Mouse (Mus musculus) CD4-positive helper T cell, adult 2 months (primary cell): ENCODE data around the gene St5.

Experiments used
- DNase-seq: peaks from one replicate; pipeline ENCODE4 v3.0.0-alpha.2; 2012; ENCODE audit warnings: low read depth, missing footprints, low spot score

The St5 gene

DNA sequence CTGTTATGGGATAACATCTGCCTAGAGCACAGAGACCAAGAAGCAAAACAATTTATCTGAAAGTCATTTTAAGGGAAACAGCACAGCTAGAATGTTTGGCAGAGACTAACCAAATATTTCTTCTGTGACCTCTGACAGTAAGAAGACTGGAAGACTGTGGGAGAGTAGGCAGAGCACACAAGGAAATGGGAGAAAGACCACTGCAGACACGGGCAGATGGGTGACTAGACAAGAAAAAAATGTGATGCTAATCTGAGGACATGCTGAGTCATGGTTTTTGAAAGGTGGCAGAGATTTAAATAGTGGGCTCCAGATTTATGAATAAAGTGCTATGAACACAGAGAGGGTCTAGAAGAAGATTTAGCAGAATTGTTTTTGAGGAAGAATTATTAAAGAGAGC is 61.4 kb downstream of the St5 start:
- no peak for DNase-seq

DNA sequence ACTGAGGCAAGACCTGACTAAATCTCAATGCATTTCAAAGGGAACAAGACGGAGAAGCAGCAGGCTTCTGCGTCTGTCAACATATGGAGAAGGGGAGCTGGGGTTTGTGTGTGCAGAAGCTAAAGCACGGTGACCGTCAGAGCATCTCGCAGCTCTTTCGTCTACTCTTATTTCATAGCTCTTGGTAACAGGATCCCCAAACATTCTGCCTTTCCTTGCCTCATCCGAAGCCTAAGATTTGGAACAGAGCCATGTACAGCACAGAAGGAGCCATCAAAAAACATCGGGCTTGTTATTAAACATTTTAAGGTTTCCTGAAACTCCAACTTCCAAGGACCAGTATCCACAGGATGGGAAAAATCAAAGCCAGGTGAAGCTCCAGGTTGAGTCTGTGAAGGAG is 62.3 kb downstream of the St5 start:
- DNase-seq = no peak

DNA sequence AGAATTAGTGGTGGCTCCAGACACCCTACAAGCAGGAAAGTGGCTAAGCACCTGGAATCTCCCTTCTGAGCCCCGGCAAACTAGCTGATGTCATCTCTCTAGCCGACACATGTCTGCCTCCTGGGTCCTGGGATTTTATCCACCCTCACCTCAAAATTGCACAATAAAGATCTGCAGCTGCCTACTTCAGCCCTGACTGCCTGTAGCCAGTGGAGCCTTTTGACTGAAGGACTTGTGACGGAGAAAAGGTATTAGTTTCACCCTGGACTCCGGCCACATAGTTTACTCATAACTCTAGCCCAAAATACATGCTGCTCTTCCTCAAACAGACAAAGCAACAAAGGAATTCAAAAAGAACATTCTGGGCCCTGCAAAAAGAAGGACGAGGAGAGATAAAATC is 66.0 kb downstream of the St5 start:
- DNase-seq = no peak

DNA sequence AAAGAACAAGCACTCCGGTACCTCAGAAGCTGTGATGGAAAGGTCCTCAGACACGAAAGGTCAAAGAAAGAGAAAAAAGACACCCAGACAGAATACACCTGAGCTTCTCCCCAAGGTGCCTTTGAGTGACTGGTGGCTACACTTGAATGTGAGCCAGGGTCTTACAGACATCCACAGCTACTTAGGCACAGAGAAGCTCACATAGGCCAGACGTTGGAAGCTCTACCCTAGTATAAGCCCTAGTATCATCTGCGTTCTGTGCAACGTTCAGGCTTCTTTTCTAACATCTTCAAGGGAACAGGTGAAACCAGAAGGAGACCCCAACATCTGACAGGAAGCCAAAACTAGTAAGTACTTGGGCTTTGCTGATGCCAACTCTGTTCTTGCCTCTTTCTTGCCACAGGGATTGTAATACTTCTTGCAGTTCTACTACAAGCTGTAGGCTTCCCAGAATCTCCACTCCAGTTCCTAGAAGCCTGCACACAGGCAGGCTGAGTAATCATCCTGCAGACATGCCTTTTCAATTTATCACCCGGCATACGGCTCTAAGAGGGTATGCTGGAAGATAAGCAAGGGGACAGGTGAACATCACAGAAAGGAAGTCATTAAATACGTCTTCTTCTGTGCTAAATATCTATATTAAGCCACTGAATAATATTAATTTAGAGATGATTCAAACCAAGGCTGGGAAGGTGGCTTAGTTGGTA is 67.2 kb downstream of the St5 start:
- DNase-seq = no peak

DNA sequence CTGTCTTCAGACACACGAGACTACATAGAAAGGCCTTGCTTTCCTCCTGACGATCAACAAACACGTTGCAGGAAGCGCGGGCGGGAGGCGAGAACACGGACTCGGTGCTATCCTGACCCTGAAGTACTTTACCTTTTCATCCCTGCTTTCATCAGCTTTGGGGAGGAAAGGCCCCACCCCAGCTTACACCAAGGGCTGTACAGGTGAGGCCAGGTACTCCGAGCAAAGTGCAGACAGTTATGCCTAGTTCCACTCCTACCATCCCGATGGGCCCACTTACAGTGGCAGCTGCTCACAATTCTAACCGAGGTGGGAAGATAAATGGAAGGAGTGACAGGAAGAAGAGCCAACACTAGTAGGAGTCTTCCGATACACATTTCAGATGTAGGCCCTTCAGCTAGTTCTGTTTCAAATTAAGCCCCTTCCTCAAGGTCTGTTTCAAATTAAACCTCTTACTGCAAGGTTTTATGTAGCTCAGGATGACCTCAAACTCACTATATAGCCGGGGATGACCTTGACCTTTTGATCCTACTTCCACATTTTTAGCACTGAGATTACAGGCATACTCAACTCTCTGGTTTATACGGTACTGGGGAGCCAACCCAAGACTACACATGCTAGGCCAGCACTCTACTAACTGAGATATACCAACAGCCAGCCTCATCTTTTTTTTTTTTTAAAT is 69.9 kb downstream of the St5 start:
- no peak for DNase-seq

DNA sequence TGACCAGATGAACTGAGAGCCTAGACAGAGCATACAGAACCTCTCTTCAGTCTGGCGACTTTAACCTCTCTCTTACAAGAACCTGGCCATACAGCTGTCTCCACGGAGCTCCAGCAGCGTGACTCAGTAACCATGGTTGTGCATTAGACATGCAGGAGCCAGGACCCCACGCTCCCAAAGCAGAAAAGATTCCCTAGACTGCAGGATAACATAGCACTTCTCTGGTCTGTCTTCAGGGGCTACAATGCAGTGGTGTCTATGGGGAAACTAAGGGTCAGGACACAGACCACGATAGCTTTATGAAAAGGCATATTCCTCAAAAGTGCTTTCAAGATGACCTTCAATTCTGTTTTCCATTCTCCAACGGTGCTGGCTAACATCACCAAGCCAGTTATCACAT is 72.1 kb downstream of the St5 start:
- DNase-seq = no peak

DNA sequence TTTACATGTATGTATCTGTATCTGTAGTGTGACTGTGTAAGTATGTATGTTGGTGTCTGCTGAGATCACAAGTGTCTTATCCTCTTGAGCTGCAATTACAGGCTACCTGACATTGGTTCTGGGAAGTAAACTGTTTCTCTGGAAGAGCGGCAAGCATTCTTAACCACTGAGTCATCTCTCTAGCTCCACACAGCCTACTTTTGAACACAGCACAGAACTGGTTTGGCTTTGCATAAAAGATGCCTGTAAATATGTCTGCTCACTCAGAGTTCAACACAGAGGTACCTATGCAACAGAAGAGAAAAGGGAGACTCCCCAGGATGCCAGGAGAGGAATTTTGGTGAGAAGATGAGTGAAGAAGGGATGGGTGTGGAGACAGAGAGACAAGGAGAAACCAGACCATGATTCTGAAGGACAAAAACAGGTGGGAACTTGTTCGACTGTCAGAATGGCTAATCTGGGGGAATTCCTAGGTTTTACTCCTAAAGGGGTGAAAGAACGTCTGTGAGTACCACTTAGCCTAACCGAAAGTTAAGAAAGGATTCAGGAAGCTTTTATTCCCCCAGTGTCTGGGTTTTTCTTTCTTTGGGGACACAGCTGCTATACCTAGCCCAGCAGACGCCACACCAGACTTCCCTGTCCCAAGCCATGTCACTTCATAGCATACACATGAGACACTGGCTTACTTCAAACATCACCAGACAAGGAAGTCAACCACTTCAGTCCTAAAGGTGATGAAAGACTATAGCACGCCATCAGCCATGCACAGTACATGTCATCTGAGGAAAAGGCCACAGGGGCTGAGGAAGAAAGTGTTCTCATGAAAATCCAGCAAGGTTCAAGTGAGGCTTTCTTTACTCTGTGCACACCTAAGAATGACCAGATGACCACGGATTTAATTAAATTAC is 73.3 kb downstream of the St5 start:
- DNase-seq = no peak

DNA sequence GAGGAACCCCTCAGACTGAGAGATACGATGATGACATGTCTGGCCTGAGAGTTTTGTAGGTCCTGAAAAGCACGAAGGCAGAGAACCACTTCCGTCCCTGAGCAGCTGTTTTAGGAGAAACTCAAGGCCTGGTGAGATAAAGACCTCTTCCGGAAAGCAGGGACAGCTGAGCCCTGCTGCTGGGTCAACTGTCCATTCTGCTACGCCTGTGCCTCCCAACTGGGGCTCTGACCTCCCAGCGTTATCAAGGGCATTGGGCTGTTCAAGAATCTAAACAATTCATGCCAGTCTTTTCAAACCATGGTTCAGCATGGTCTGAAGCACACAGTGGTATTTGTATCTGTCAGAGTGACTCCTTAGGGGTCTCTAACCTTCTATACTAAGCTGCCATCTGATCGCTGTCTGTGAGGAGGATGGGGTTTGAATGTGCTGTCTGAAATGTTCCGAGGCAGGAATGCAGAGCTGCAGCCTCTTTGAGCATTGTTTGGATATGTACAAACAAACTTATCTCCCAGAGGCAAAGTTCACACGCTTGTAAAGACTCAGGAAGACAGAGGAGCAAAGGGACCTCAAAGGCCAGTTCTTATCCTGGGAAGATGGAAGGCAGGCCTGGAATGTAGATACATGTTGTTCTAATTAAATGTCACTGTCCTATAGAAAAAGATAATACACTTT is 74.3 kb downstream of the St5 start:
- no peak for DNase-seq

DNA sequence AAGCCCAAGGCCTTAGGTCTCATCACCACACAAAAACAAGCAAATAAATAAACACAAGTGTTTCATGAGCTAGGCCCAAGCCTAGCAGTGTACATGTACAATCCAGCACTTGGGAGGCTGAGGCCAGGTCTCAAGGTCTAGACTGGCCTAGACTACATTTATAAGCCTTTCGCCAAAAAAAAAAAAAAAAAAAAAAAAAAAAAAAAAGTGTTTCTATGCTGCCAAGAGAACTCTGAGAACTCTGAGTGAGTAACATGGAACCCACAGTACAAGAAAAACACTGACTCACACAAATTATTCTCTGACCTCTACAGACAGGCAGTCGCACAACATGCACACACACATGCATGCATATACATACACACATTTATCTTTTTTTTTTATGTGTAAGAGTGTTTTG is 75.6 kb downstream of the St5 start:
- no peak for DNase-seq

DNA sequence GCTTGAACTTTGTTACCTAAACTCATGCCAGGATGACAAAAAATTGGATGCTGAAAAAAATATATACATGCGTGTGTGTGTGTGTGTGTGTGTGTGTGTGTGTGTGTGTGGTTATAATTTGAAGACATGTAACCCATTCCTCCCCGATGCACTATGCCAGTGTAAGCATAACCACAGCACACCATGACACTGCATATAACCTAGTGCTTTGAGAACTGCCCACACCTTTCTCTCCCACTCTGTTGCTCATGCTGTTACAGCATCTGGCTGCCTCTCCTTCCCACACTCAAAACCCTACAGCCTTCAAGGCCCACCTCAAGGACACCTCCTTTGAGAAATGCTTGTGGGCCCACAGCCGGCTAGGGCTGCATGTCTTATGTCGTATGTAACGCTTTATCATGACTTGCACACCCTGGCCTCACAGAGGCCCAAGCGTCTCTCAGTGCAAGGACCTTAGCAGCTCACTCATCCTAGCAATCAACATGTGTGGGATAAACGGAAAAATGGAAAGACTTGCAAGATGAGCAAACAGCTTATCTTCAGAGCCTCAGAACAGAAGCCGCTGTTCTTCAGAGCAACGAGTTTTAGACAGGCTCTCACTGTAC is 81.1 kb downstream of the St5 start:
- DNase-seq = no peak

DNA sequence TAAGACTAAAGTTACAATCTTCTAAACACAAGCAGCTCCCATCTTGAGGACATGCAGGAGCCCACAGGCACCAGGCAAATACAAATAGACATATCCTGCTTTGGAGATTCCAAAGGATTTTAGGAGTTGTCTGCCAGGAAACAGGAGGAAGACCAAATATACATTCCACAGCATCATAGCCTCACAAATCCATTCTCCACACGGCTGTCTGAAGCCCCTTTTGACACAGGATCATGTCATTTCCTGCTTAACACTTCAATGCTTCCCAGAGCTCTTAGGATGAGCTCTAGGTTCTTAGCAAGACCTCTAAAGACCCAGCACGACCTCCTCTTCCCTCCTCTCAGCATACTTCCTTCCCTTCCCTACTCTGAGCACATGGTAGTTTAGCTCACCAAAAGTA is 82.4 kb downstream of the St5 start:
- no peak for DNase-seq

DNA sequence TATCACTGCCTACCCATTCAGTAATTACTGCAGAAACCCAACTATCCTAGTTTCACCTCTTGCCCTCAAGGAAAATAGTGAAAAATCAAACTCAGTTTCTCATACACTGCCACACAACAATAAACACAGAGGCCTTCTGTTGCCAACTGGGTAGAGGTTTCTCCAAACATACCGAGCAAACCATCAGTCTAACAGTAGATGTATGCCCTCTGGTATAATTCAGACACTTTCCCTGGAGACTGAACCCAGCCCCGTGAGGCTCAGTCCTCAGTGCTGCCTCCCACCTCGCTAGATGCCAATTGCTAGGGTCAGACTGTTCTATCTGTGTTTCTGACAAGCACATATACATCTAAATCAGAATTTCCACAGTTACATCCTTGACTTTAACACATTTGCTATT is 83.1 kb downstream of the St5 start:
- DNase-seq = no peak

DNA sequence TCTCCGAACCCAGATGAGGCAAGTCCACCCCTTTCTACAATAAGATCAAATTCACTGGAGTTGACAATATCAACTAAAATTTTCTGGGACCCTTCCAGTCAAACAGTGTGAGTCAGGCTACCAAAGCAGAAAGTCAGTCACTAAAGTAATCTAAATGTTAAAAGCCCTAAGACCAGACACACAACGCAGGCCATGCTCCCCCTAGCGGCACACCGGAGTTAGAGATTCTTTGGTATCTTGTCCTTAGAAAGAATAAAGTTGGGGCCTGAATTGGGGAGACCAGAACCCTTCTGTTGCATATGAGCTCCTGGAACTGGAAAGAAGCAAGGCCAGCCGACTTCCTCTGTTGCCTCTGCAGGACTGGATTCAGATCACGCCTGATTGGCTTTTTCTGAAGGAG is 84.7 kb downstream of the St5 start:
- DNase-seq = peak; percentile 25

DNA sequence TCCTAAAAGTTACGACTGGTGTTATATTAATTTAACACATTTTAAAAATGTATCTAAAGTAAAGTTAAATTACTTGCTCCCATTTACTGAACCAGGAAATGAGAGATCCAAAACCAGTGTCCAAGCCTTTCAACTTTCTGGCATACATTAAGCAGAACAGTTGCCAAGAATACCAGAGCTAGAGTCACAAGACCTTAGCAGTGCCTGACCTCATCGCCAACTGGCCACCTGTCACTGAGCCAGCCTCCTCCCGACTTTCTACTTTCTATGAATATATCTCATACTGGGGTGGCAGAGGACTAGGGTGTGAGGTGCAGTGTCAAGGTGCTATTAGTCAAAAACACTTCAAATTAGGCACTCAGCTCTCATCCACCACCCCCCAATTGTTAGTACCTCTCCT is 85.6 kb downstream of the St5 start:
- no peak for DNase-seq

DNA sequence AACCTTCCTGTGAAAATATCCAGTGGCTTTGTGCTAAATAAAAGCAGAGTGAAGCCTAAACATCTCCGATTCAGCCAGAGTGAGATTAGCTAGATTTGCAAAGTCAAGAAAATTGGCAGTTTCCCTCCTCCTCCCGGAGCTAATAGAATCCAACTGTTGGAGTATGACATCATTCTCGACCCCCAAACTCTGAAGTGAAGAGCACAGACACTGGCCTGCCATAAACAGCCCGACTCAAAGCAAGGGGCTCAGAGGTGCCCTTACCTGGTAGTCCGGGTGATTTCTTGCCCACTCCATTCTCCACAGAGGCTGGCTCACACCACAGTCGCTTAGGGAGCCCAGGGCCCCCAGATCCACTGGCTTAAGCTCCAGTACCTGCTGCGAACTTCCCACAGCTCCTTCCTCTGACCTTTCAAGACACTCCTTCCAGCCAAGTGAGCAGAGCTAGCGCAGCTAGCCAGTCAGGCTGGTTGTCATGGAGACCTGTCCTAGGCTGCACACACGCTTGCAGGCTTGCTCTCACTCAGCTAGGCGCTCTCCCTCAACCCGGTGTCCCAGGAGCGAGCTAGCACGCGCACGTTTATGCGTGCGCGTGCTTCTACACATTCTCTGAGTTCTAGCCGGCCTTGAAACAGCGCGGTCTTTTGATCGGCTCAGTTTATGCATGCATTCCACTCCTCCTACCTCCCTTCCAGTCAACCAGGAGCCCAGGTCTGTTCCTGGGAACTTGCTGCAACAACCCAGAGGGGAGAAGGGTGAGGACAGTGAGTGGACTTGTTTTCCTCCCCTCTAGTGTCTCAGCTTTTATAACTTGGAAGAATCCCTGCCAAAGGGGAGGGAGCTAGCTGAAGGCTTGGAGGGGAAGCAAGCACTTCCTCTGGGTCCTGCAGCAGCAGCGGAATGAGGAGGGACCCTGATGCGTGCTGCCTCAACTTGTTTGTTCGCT is 87.1 kb downstream of the St5 start:
- peak; percentile 27 for DNase-seq

DNA sequence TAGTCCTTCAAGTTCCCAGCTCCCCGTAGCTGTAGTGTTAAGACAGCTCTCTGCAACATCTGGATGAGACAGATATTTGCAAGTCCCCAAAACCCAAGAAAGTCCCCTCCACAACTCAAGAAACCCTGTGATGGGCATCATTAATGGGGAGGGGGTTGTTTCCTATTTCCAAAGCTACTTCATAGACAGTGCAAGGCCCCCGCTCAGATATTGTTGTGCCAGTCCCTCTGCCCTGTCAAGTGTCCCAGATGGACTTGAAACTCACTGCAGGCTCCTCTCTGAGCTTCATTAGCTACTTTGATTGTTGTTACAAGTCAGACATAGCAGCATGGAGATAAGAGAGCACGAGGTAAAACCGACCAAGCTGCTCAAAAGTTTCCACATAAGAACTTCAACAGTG is 87.8 kb downstream of the St5 start:
- no peak for DNase-seq

DNA sequence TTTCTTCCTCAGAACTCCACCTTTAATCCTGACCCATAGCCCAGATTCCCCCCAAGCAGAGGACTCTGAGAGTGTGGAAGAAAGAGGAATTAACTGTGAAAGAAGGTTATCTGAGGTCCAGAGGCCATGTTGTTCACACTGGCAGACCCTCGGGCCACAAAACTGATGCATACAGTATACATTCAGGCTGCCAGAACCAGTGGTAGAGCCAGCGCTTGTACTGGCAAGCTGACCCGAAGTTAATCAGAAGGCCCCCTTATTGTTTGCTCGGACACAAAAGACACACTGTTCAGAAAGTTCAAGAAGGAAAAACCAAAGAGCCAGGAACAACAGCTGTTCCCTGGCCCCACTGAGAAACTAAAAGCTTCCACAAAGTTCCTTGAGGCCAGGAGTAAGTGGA is 88.5 kb downstream of the St5 start:
- no peak for DNase-seq

DNA sequence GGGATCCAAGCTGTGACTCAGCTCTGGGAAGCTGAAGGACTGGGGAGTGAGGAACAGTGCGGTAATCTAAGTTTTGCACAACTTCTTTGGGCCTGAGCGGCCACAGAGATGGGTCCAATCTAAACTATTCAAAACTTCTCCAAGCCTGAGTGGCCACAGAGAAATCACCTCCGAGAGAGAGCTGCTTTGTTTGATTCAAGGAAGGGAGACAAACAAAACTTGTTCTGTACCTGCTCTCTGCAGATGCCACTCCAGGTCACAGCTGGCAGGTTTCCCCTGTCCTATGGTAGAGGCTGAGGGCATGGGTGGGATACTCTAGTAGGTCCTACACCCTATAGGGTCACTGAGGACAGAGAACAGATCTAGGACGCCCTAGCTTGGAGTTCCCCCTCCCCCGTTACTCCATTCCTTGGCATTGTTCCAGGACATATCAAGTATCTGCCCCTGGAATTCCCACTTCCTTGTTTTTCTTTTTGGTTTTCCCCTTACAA is 89.8 kb downstream of the St5 start:
- DNase-seq = no peak

DNA sequence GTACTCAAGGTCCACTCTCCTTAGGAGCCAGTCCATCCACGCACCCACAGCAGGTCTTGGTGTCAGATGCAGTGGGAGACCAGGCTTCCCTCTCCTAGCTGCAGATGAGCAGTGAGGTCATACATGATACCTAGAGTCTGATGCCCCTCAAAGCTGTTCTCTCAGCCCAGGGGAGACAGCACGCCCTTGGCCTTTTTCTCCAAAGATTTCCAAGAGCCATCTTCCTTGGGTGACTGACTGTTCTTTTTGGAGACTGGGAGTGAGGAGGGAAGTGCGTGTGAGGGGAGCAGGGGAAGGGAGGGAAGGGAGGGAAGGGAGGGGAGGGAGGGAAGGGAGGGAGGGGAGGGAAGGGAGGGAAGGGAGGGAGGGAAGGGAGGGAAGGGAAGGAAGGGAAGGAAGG is 90.4 kb downstream of the St5 start:
- no peak for DNase-seq

DNA sequence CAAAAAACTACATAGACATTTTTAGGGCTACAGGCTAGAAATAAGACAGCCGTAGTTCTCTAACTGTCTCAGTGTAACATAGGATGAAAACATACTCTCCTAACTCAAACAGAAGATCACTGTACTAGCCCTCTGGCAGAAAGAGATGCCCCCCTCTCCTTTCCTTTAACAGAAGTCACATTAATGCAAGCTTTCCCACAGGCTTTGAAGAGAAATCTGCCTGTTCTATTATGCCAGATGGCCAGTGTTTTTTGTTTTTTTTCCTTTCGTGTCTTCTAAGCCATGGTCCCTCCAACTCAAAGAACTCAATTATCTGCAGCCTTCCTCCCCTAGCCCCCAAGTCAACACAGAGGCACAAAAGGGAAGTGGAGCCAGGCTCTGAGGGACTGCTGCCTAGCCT is 90.9 kb downstream of the St5 start:
- no peak for DNase-seq
